Mouse (Mus musculus) bone marrow, adult 2 months (tissue): ENCODE data around the gene Hmcn2. TPM values are rescaled to one million over a fixed set of nuclear protein-coding genes. Genes with fewer than 3 reads are reported as not detected.
A peak's percentile ranks its signal among the peaks of the same experiment; 100 is the strongest.

ENCODE experiments used
- H3K27ac ChIP-seq: fragments of 200-500 bp; 2 replicates; pipeline ENCODE4 v1.5.1; 2012; ENCODE audit warnings: low read depth, mild to moderate bottlenecking, control low read depth, inconsistent platforms, low read length; ENCODE audit not compliant: control insufficient read depth, poor library complexity, insufficient read depth
- H3K4me1 ChIP-seq: fragments of 200-500 bp; 2 replicates; pipeline ENCODE4 v1.6.1; 2011; ENCODE audit warnings: low read length; ENCODE audit not compliant: control insufficient read depth, insufficient read depth
- H3K4me3 ChIP-seq: fragments of 200-500 bp; replicated peaks from 2 replicates; pipeline ENCODE3; 2011; ENCODE audit warnings: mild to moderate bottlenecking, low read depth, low read length, control low read depth; ENCODE audit not compliant: control insufficient read depth
- CTCF ChIP-seq: fragments of 200-500 bp; IDR thresholded peaks from 2 replicates; pipeline ENCODE4 v1.5.1; 2011; ENCODE audit warnings: low read length, control low read depth; ENCODE audit not compliant: control insufficient read depth, insufficient read depth
- POLR2A ChIP-seq: fragments of 200-500 bp; IDR thresholded peaks from 2 replicates; pipeline ENCODE4 v1.6.1; 2011; ENCODE audit warnings: low read depth, mild to moderate bottlenecking, control low read depth, low read length, borderline replicate concordance; ENCODE audit not compliant: control insufficient read depth
- WGBS: fragments of 180-500 bp; shearing (Covaris S2); methylation state at CpG from one replicate; pipeline ENCODE4 v1.1.7; 2018; 5-methylcytosine and 5-hydroxymethylcytosine counted together
- polyA plus RNA-seq: library from polyadenylated mRNA; stranded (reverse); fragments of >200 nt; gene quantifications from 2 replicates; pipeline ENCODE4 v1.2.4, GENCODE M21; 2011; ENCODE audit warnings: low replicate concordance; ENCODE audit not compliant: missing spikeins, insufficient read depth, insufficient read length

Hmcn2 gene
- polyA plus RNA-seq, 1 experiment = 1.6 TPM

DNA sequence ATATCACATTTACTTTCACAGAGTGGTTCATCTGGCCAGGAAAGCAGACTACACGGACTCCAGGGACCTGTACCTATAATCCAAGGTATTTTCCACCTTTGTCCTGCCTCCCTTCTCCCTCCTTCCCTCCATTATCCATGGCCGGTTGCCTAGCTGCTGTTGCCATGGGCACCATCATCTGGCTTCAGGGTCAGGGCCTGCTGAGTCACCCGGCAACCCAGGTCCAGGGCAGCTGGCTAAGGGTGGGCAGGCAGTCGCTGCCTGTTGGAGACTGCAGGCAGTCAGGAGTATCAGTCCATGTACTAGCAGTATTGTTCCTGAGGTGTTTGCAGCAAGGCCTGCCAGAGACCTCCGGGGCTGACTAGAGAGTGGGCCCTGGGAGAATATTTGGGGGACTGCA, 160.5 kb downstream of the Hmcn2 start:
- Histone ChIP-seq H3K4me1 (no peaks in the 10 kb centered on the region; the same call in 1 of the 2 replicates), H3K4me3 (no peak overlapping the region), H3K27ac (no peak overlapping the region)
- TF ChIP-seq POLR2A = no peak
- TF ChIP-seq CTCF = no peak
- WGBS = 79% methylated on average over 5 of the region's 5 CpGs

GRCm38 (mm10) chr2:31476107-31476820, 162.0 kb downstream of the Hmcn2 start:
- H3K4me3 ChIP-seq = no peak overlapping the region
- no peaks in the 10 kb centered on the region for H3K4me1 ChIP-seq
- 84% methylated on average over 10 of the region's 10 CpGs for WGBS
- H3K27ac ChIP-seq = no peak overlapping the region
- no peak for TF ChIP-seq POLR2A
- no peak for TF ChIP-seq CTCF

- H3K4me3 ChIP-seq = no peak overlapping the region
- H3K4me1 ChIP-seq = no peaks in the 10 kb centered on the region
- WGBS = 74% methylated on average over 12 of the region's 12 CpGs
- H3K27ac ChIP-seq = no peak overlapping the region
- TF ChIP-seq POLR2A (no peak), CTCF (no peak)
Measured at GRCm38 (mm10) chr2:31477234-31478161, 163.3 kb downstream of the Hmcn2 start.

DNA sequence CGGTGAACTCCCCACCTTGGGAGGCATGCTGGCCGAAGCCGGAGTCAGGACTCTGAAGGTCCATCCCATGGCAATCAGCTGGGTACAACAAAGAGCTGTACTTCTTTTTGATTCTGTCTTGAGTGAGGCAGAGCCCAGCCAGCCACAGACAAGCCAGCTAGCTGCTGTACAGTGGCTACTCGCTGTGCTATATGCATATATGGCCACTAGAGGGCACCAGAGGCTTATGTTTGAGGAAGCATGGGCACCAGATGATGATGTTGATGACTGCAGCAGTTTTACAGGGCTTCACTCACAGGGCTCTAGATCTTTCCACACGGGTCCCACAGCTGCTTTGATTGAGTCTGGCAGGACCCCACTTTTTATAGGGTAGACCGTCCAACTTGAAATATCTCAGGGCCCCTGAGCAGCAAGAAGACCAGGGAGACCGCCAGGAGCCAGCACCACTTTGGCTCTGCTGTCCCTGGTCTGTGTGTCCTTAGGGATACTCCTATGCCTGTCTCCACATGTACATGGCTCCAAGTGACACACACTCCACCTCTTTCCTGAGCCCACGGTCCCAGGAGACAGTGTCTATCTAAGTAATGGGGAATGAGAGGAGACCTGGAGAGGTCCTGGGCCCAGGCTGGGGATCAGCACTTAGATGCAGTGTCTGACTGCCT, 168.8 kb downstream of the Hmcn2 start:
- Histone ChIP-seq H3K27ac (no peak overlapping the region), H3K4me3 (no peak overlapping the region), H3K4me1 (no peaks in the 10 kb centered on the region)
- 44% methylated on average over 8 of the region's 8 CpGs for WGBS
- TF ChIP-seq POLR2A = no peak
- TF ChIP-seq CTCF = peak; percentile 75

DNA sequence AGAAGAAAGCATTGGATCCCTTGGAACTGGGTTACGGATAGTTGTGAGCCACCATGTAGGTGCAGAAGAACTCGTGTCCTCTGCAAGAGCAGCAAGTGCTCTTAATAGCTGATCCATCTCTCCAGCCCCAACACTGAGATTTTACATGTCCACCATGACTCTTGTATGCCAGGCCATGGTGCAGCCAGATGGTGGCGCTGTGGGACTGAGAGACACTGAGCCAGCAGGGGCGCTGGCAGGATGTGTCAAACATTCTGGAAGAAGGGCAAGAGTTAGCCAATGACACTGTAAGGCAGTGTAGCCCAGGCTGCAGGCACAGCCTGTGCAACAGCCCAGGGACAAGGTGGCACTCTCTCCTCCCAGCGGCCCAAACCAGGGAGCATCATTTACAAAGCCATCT, 170.0 kb downstream of the Hmcn2 start:
- WGBS = 81% methylated on average over 5 of the region's 5 CpGs
- Histone ChIP-seq H3K27ac (no peak overlapping the region), H3K4me3 (no peak overlapping the region), H3K4me1 (no peaks in the 10 kb centered on the region)
- TF ChIP-seq POLR2A = no peak
- TF ChIP-seq CTCF = peak; percentile 80

GRCm38 (mm10) chr2:31489166-31489565, 175.0 kb downstream of the Hmcn2 start:
- TF ChIP-seq POLR2A (no peak), CTCF (no peak)
- no peak overlapping the region for H3K27ac ChIP-seq
- 74% methylated on average over 12 of the region's 12 CpGs for WGBS
- no peaks in the 10 kb centered on the region for H3K4me1 ChIP-seq
- no peak overlapping the region for H3K4me3 ChIP-seq

- H3K4me1 ChIP-seq = no peaks in the 10 kb centered on the region
- WGBS = 70% methylated on average over 2 of the region's 2 CpGs
Measured at GRCm38 (mm10) chr2:31490556-31490955, 176.3 kb downstream of the Hmcn2 start.

DNA sequence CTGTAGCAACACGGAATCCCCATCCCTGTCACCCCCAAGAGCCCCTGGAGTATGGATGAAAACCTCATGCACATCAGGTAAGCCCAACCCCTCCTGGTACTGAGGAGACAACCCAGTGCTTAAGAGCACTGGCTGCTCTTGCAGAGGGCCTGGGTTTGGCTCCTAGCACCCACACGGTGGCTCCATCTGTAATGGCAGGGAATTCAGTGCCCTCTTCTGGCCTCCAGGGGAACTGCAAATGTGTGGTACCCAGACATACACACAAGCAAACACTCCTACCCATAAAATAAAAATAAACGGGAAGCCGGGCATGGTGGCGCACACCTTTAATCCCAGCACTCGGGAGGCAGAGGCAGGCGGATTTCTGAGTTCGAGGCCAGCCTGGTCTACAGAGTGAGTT, 178.1 kb downstream of the Hmcn2 start:
- Histone ChIP-seq H3K4me3 (no peak overlapping the region), H3K27ac (no peak overlapping the region), H3K4me1 (no peaks in the 10 kb centered on the region; the same call in 1 of the 2 replicates)
- TF ChIP-seq POLR2A (no peak), CTCF (no peak)
- WGBS = 82% methylated on average over 8 of the region's 8 CpGs

More at GRCm38 (mm10) chr2:31490556-31490955, 176.3 kb downstream of the Hmcn2 start:
- no peak overlapping the region for H3K27ac ChIP-seq
- TF ChIP-seq CTCF = no peak
- no peak for TF ChIP-seq POLR2A
- H3K4me3 ChIP-seq = no peak overlapping the region
